Mouse (Mus musculus) subcutaneous adipose tissue, adult 2 months (tissue): Measurements from ENCODE around the gene Gm6377. TPM values are rescaled to one million over a fixed set of nuclear protein-coding genes. Genes with fewer than 3 reads are reported as not detected.

Experiments used
- polyA plus RNA-seq: library from polyadenylated mRNA; depleted of rRNA; stranded (reverse); fragments of >200 nt; gene quantifications from 2 replicates; pipeline ENCODE4 v1.2.3, GENCODE M21; 2012; ENCODE audit warnings: low replicate concordance; rRNA removed

Gm6377 gene
- polyA plus RNA-seq: 0.10 TPM in 1 of 2 replicates, not detected in the other

DNA sequence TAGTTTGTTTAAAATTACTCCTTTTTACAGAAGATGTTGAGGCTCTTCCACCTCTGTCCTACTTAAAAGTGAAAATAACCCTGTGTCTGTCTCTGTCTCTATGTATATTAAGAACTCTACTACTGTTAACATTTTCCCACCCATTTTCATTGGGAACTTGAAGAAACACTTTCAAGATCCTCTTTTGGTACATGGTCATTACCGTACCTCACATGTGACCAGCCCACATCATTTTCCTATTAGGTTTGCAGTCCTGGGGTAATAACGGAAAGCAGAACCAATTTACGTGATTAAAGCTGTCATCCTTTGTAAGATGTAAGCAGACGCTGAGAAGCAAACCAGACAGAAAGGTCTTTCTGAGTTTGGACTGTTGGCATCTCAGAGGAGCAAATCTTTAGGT, at the start of gene Gm6377:
Gene Gm6377 (plus strand): TSS at position 289 of the 400 bp plus-strand sequence.

Other genes starting within 250 kb of the Gm6377 start
- gene Hmgn5, start 183.4 kb upstream of the Gm6377 start, polyA plus RNA-seq: 0.83 and 1.0 TPM in 2 replicates
- gene Sh3bgrl, start 101.4 kb upstream of the Gm6377 start, polyA plus RNA-seq: 30.9 and 49.5 TPM in 2 replicates